Mouse (Mus musculus): ENCODE results near the gene Tnfrsf9.
"Not testable (repeated sequence)": the region's sequence is repeated elsewhere in the genome, so short reads cannot be mapped to it uniquely, and the experiment has no call there.

GRCm38 (mm10) chr4:150908512-150908911, 5.8 kb upstream of the Tnfrsf9 start:
- TF ChIP-seq GATA1 (IDR thresholded peaks at IDR 0.05; ENCODE audit: borderline replicate concordance, low read length); FLI1 (IDR thresholded peaks at IDR 0.05; ENCODE audit: low read length): not testable (repeated sequence)
